Mouse (Mus musculus) B cell, adult 2 months (primary cell): ENCODE measurements at regions not wholly inside any gene's neighbourhood (a gene's known extent, or its start where the extent isn't known, plus 50 kb on each side); places are given as distances from the start of the nearest gene placed in this dataset.

Source experiments
- DNase-seq, 2 experiments: peaks; one replicate each; pipeline ENCODE4 v3.0.0; 2022

DNA sequence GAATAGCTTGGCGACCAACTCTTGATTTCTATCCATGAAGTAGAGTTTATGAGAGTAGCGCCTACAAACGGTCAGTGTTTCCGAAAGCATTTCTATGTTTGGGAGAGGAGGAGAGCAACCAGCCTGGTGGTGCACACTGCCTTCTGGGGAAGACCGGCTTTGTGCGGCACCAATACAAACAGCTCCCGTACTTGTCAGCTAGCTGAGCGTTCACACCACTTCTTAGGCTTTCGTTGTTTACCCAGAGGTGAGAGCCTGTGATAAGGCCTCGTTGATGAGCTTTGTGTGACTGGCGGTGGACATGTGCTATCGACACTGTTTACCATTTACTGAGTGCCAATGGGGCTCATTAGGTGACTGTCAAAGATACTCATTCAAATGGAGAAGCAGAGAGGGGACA lies 162.0 kb downstream of the Chic2 start:
- DNase-seq: no peak

DNA sequence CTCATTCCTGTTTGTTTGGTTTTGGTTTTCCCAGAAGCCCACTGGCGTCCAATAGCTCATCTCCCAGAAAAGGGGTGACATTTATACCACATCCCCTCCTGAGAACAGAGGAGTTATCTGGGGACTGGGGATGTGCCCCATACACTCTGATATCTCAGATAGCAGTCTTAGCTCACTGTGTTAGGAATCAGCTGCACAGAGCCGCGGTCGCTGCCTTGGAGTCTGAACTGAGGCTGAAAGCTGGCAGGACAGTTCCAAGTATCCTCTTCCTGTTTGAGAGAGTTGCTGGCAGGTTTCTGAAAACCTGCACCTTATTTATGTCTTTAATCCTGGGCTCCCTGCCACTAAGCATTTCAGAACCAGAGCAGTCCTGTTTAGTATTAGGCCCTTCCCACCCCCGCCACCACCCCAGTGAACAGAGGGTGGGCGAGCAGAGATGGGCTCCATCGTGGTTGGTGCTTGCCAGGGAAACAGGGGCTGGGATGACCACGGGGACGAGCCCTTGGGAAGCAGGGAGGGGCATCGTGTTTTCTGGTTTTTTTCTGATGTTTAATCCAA lies 163.8 kb downstream of the Chic2 start:
- no peak for DNase-seq

DNA sequence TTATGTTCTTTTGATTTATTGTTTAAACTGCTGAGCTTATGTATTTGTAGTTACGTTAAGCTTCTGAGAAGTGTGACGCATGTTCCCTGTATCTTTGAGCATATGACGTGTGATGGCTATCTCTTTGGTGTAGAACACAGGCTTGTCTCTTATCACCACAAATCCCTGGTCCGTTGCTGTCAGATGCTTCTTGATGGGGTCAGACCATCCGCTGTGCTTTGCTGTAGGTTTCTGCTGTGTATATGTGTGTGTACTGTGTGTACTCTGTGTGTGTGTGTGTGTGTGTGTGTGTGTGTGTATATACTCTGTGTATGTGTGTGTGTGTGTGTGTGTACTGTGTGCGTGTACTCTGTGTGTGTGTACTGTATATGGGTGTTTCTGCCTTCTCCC lies 164.5 kb downstream of the Chic2 start:
- no peak for DNase-seq

- no peak for DNase-seq
Measured at GRCm38 (mm10) chr5:74879098-74880047, 165.2 kb downstream of the Chic2 start.

- no peak for DNase-seq
Measured at GRCm38 (mm10) chr5:74877595-74877994, 167.0 kb downstream of the Chic2 start.

DNA sequence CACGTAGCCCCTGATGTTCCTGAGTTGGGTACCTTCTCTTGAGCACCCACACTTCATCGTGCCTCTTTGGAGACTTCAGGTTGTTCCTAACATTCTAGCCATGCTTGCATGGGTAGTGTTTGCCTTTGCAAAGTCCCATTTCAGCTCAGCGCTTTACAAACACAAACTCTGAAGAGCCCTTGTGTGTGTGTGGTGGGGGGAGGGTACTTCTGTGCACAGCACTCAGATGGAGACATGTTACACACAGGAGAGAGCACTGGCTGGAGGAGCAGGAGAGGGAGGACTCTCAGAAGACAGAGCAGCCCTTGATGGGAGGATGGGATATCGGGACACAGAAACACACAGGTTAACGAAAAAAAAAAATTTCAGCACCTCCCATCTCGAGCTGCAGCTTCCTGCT lies 167.4 kb downstream of the Chic2 start:
- DNase-seq: no peak

DNA sequence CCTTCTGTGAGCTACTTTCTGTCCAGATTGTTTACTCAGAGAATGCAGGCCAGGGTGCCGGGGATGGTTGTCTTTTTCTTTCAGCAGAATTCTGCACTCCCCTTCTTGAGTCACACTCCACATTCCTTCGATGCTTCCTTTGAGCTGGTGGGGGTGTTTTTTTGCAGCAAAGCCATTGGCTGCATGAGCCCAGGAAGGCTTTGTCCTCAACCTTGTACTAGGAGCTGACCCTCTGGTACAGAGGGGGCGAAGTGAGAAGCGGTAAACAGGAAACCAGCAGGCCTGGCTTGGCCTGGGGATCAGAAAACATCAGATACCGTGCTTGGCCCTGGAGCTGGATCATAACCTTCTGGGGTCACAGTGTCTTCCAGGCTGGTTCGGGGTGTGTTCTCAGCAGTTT lies 169.9 kb downstream of the Chic2 start:
- no peak for DNase-seq

GRCm38 (mm10) chr5:74870615-74871014 lies 167.9 kb upstream of the Lnx1 start:
- no peak for DNase-seq

- no peak for DNase-seq
Measured at GRCm38 (mm10) chr5:74867113-74867785, 164.5 kb upstream of the Lnx1 start.

GRCm38 (mm10) chr5:74866697-74867096 lies 164.0 kb upstream of the Lnx1 start:
- DNase-seq: no peak

- DNase-seq: no peak
Measured at GRCm38 (mm10) chr5:74865446-74865845, 162.7 kb upstream of the Lnx1 start.

DNA sequence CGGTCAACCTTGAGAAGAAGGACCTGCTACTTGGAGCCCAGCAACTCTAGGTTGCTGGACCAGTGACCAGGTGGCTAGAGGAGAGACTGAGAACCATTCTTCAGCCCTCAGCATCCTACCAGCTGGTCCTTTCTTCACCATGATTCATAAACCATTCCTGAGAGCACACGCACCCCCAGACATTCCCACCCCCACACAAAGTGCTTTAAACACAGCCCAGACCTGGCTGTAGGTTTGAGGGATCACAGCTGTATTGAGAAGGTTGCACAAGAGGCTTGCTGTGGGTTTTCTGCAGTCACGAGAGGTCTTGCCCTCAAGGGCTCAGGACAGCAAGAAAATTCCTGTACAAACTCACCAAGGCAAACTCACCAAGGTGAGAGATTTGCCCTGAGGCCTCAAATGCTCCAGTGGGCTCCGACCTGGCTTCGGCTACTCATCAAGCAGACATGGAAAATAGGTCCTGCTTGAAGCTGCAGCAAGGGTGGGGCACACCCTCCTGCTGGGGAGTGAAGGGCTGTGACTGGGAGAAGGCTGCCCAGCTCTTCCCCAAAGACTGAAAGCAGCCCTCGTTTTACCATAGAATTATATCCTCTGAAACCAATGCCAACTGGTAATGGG lies 161.9 kb upstream of the Lnx1 start:
- DNase-seq: no peak

DNA sequence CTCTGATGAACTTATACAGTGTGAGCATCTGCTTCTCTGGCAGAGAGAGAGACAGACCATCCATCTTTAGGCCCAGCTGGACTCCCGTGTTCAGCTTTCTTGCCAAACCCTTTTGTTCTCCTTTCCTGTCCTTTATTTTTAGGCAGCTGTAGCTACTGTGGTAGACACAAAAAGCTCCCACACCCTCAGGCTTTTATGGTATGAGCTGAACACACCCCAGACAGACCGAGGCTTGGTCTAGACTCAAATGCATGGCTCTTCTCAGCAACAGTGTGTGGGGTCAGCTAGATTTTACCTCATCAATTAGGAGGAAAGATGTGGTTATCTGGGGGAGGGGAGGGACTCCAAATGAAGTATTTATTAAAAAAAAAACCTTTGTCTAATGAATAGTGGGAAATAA lies 158.6 kb upstream of the Lnx1 start:
- no peak for DNase-seq

GRCm38 (mm10) chr5:74857861-74858260 lies 155.1 kb upstream of the Lnx1 start:
- DNase-seq: no peak

GRCm38 (mm10) chr5:74857161-74857560 lies 154.4 kb upstream of the Lnx1 start:
- no peak for DNase-seq

DNA sequence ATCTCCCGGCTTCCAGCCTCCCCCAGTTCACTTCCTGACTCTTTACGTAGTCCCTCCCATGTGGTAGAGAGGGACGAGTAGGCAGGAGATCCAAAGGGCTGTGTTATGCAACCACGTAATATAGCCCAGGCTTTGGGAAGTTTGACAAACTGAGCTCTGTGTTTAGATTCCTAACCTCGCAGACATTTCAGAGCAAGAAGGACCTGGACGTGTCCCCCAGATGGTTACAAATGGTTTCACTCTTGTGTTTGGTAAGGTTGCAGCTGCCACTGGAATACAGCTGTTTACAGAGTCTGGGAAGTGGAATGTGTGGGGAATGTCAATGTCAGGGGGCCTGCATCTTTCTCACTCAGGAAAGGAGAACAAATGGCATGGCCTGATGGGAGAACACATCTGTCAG lies 145.1 kb upstream of the Lnx1 start:
- no peak for DNase-seq

DNA sequence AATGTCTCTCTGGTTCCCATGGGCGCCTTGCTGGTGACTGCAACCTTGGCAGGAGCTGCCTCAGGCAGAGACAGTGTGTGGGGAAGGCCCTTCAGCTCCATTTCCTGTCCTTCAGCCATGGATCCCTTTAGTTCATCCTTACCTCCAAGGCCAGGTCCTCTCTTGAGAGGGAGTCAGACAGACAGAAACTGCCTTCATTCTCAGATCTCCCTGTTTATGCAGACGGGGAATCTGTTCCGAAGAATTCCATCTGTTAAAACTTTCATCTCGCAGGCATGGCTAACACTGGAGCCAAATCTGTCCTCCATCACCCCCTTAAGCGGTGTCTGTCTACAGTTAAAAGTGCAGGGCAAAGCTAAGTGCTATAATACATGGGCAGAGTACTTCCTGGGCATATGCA lies 144.0 kb upstream of the Lnx1 start:
- DNase-seq: no peak

DNA sequence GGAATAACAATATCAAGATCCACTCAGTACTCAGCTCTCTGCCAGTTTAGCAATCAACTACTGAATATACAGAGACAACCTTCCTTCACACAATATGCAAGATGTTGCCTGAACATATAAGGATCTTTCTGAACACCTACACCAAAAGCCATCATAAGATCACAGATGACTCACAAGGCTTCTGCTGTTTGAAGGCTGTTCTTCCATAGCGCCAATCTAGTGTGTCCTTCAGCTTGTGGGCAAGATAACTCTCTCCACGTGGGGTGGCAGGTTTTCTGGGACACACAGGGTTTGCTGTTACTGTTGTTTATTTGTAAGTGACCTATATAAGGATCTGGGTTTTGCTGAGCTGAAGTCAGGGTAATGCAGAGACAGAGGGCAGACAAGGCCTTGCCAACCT lies 131.7 kb upstream of the Lnx1 start:
- DNase-seq: no peak

GRCm38 (mm10) chr5:74833887-74834286 lies 131.2 kb upstream of the Lnx1 start:
- DNase-seq: no peak

DNA sequence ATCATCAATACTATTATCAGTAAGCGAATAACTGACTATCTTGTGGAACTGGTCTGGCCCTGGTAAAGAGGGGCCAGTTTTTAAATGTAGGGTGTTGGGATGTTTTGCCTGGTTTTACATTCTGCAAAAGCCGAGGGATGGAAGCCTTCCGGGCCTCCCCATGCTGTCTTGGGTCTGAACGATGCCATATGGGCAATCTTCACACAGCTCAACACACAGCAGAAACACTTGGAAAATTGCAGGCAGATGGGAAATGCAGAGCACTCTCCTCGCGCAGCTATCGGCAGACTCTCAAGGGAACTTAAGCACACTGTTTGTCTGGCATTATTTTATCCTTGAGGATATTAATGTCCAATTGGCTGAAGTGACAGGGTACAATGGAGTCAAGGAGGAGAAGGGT lies 129.3 kb upstream of the Lnx1 start:
- DNase-seq: no peak

- DNase-seq: no peak
Measured at GRCm38 (mm10) chr5:74830646-74831045, 127.9 kb upstream of the Lnx1 start.

- no peak for DNase-seq
Measured at GRCm38 (mm10) chr5:74829003-74829402, 126.3 kb upstream of the Lnx1 start.

DNA sequence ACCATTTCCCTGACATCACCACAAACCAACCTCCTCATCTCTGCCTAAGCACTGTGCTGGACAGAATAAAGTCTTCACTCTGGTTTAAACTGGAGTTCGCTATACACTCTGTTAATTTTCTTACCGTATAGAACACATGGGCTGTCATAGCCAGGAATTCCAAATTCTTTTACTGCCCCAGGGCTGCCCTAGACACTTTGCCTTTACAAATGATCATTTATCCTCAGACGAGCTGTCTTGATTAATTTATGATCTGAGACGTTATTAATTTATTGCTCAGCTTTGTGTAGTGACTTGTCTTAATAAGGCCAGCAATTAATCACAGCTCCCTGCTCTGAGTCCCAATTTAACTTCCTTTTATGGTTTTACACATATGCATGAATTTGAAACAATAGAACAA lies 125.2 kb upstream of the Lnx1 start:
- DNase-seq: no peak
